Mouse (Mus musculus): ENCODE measurements around the gene Sumo2.
A peak's percentile ranks its signal among the peaks of the same experiment; 100 is the strongest.
"Not testable (repeated sequence)": the region's sequence is repeated elsewhere in the genome, so short reads cannot be mapped to it uniquely, and the experiment has no call there.

The Sumo2 gene

DNA sequence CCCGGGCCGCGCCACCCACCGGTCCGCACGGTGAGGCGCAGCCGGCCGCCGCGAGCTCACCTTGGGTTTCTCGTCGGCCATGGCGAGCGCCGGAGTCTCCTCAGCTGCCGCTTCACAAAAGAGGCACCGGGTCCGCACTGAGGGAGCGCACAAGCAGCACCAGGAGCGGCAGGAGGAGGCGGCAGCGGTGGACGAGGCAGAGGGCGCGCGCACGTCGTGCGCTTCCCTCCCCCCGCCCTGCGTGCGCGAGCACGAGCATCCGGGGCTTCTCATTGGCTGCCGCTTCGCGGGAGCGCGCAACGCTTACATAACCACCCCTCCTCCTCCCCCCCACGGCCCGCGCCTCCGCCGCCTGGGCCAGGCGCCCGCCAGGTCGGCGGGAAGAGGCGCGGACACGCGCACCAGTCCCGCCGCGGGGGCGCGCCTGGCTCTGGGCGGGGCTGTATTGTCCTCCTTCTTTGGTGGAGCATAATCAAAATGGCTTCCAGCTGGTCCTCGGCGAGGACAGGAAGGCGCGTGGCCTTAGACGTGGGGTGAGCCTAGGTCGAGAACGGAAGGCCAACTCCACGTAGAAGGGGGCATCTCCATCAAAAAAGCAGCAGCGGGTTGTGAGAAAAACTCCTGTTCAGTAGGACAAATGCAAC lies at the start of gene Sumo2:
Gene Sumo2, minus strand, starts transcription at position 239 of the 644 bp plus-strand sequence.
- DNase-seq (ENCODE audit: low read depth, low spot score) = peak; percentile 99

DNA sequence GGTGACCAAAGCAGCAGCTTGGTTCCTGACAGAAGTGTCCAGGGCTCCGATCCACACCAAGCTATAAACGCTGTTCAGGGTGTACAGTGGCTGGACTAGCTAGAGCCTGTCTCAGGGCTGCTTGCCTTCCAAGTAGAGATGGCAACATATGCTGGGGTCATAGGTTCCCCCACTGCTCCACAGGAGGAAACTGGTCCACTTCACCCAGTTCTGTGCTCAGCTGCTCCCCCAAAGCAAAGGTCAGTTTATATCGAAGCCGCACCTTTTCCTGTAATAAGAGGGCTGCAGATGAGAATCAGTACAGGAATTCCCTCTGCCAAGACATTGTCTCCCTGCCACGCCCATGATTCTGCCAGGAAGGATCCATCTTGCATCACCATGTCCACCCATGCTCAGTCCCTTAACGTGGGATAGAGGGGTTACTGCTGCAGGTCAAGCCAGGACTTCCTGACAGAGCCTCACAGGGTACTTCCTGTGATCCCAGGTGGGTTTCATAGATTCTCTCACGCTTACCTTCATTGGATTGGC lies 49.6 kb upstream of the Sumo2 start:
- no peak for DNase-seq (ENCODE audit: low read depth, low spot score)

DNA sequence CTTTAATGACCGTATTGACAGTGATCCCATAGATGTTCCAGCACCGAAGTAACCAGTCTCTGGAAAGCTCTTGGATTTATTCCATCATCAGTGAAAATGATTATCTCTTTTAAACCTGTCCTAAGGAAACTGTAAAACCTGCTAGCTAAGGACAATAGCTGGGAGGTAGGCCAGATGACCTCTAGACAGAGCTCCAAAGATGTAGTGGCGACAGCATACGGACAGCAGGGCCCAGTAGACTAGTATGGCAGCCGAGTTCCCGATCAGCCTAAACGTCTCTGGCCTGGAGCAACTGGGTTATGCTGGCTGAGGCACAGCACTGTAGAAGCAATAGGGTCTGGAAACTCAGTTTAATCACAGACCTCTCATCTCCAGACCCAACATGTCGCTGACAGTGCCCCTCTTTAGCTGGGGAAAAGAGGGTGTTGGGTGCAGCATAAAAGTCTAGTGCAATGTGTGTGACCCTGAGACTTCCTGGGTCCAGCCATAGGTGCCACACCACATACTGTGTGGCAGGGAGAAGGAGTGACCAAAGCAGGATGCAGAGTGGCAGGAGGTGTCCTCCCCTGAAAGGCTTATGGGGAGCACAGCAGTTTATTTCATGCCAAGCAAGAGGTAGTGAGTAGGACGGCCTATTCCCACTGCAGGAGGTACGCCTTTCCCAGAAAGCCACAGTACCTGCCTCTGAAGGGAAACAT lies 48.4 kb upstream of the Sumo2 start:
- no peak for DNase-seq (ENCODE audit: low read depth, low spot score)

DNA sequence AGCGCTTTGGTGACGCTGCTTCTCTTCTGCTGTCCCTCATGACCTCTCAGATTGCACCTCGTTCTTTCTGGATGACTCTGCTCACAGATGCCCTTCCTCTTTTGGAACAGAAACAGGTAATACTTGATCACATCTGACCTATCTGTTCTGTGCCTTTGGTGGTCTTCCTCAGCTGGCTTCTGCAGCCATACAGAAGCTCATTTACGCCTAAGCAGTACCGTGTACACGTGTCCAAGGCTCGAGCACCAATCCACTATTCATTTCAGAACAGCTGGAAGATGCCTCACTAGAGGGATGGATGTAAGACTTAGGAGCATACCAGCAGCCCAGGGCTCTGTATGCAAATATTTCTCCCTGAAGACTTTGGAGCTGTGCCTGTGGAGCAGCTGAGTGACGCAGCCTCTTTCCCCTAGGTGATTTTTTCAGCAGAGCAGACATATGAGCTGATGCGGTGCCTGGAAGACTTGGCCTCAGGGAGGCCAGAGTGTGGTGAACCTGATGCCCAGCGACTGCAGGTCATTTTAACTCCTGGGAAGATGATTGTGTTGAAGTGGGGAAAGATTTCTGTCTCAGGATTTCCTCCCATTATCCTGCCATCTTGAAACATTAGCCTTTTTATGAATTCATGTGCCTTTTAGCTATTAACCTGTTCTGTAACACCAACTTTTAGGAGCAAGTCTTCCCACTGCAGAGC lies 47.0 kb upstream of the Sumo2 start:
- DNase-seq (ENCODE audit: low read depth, low spot score) = no peak

DNA sequence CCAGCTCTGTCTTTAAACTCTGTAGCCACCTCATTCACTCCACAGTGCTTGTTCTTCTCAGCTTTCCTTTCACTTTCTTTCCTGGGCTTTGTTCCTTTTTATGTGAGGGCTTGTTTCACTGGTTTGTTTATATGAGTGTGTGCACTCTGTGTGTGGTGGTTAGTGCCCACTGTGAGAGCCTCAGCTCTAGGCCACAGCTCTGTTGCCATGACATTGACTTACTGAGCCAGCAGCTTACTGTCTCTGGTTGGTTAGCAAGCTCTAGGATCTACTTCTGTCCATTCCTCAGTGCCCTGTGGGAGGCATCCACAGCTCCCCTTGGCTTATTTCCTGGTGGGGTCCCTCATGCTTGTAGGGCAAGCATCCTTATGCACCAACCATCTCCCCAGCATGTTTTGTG lies 43.0 kb upstream of the Sumo2 start:
- DNase-seq (ENCODE audit: low read depth, low spot score) = no peak

DNA sequence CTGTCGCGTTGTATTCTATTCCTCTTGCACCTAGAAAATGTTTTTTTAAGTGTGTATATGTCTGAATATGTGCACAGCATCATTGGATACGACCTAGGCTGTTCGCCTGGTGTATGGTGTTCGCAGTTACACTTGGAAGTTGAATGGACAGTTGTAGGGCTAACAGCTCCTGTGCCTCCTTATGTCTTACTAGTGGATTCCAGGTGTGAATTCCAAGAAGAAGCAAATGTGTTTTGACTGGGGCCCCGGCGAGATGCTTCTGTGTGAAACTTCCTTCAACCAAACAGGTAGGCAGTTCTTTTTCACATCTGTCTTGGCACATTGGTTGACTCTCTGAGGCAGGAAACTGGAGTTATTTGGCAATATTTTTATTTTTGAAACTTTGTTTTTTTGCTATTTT lies 28.9 kb upstream of the Sumo2 start:
- no peak for DNase-seq (ENCODE audit: low read depth, low spot score)

DNA sequence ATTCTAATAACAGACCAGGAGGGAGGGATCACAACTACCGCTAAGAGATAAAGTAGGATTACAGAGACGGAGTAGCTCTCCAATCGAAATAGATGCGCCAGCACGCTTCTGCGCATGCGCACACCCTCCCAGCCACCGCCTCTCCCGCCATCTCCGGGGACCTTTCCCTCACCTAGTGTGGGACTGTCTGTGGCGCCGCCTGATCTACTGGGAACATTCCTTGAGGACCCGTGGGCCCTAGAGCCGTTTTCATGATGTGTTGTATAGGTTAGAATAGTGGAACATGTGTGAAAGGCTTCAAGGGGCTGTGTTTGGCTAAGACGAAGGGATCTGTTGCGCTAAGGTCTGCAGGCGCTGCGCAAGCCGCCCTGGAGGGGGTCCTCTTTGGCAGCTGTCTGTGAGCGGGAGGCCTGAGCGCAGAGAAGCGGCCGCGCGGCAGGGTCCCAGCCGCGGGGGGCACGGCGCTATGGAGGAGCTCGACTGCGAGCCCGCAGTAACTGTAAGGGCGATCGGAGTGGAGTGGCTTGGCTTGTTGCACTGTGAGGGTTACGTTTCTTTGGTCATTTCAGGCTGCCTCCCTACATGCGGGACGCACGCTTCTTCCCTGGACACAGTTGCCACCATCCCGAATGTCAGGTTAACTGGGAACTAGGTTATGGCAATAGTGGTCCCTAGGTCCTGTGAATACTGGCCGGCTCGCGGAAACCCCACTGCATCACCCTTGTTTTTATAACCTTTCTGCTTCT lies 28.2 kb upstream of the Sumo2 start, which contains the start of gene Nup85:
Gene Nup85, plus strand, starts transcription at position 371 of the 746 bp plus-strand sequence.
- DNase-seq (ENCODE audit: low read depth, low spot score) = peak; percentile 95

DNA sequence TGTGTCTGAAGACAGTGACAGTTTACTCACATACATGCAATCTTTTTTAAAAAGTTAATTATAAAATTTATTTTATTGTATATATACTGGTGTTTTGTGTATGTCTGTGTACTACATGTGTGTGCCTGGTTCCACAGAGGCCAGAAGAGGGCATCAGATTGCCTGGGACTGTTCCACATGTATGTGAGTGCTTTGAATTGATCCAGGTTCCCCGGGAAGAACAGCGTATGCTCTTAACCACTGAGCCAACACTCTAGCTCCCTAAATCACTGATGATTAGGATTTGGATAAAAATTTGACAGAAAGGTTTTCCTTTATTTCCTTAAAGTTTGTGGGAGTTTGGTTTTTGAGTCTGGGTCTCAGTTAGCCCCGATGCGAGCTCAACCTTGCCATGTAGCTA lies 27.3 kb upstream of the Sumo2 start:
- peak; percentile 26 for DNase-seq (ENCODE audit: low read depth, low spot score)

DNA sequence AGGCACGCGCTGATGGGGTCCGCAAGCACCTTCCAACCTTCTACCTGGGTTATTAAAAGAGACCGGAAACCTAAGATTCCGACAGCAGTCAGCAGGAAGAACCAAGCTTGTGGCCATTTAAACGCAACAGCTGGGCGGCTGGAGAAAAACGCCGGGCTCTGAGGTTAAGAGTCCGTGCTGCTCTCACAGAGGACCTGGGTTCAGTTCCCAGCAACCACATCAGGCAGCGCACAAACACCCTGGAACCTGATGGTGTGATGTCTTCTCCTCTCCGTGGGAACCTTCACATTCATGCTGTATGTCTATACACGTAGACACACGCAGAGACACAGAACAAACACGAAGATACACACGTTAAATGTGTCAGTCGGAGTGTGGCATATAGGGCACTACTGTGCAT lies 19.6 kb upstream of the Sumo2 start:
- DNase-seq (ENCODE audit: low read depth, low spot score) = no peak

DNA sequence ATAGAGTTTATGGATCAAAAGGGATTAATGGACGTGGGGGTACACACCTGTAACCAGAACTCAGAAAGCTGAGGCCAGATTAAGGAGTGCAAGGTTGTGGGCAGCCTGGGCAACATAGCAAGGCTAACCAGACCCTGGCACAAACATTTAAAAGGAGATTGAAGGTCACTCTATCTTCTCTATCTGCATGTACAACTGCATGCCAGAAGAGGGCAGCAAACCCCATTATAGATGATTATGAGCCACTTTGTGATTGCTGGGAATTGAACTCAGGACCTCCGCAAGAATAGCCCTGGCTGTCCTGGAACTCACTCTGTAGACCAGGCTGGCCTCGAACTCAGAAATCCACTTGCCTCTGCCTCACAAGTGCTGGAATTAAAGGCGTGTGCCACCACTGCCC lies 16.7 kb upstream of the Sumo2 start:
- DNase-seq (ENCODE audit: low read depth, low spot score) = no peak

DNA sequence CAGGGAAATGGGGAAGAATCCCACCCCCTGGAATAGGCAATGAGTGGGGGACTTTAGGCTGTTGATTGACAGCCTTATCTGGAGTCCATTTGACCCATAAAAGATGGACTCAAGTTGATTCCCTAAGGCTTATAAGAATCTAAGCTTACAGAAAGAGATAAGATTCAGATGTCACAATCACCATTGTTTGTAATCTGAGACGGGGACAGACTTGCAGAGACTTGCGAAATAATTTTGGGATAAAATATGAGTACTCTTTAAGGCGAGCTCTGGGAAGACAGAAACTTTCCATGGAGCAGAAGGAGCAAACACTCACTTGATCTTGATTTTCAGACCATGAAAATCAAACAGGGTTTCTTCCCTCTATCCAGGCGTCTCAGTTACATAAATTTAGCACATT lies 7.5 kb upstream of the Sumo2 start:
- DNase-seq (ENCODE audit: low read depth, low spot score) = no peak

DNA sequence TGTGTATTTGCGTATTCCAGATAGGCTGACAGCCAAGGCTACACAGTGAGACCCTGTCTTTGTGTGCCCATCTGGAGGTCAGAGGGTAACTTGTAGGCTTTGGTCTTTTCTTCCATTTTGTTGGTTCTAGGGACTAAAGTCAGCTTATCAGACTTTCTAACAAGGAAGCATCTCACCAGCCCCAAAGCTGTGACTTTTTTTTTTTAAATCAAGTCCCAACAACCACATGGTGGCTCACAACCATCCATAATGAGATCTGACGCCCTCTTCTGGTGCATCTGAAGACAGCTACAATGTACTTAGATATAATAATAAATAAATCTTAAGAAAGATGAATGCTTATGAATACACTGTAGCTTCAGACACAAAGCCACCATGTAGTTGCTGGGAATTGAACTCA lies 2.0 kb upstream of the Sumo2 start:
- no peak for DNase-seq (ENCODE audit: low read depth, low spot score)

DNA sequence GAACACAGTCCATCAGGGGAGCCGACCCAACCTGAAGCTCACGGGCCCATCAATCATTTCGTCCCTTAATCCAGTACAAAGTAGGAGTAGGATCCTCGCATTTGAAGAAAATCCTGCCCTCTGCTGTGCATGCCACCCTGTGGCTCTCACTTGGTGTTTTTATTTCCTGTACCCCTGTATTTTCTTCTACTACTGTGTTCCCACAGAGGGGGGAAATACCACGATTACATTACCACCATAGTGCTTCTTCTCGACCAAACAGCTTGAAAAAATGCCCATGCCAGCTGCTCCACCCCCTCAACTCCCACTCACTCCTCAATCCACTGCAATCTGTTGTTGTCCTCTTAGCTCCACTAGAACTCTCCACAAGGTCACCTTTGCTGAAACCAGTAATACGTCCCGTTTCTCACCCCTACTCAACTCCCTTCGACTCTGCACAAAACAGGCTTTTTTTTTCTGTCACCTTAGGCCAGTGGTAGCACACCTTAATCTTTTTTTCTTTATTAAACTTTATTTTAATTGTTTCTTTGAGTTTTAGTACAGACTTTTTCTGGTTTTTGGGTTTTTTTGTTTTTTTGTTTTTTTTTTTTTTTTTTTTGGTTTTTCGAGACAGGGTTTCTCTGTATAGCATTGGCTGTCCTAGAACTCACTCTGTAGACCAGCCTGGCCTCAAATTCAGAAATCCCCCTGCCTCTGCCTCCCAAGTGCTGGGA lies 936 bp upstream of the Sumo2 start:
- no peak for DNase-seq (ENCODE audit: low read depth, low spot score)

DNA sequence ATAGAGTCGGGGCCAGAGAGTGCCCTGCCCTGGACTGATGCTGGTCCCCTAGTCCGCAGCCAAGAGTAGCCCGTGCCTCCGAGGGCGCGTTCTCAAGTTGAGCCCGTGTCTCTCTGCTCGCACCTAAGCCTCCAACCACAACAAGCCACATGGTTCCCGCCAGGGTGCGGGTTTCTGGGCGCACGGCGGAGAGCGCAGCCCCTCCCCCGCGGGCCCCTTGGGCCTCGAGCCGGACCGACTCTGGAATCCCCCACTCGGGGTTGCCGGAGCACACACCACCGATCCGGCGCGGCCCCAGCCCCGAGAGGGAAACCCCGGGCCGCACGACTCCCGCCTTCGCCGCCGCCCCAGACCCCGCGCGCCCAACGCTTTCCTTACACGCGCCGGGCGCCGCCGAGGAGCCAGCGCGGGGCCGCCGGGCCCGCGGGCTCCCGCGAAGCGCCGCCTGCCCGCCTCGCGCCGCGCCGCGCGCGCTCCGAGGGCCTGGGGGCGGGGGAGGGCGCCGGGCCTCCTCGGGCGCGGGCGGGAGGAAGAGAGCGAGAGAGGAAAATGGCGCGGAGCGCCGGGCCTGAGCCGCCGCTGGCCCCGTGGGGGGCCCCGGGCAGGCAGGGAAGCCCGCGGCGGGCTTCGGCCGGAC lies 557 bp downstream of the Sumo2 start:
- DNase-seq (ENCODE audit: low read depth, low spot score) = peak; percentile 58

DNA sequence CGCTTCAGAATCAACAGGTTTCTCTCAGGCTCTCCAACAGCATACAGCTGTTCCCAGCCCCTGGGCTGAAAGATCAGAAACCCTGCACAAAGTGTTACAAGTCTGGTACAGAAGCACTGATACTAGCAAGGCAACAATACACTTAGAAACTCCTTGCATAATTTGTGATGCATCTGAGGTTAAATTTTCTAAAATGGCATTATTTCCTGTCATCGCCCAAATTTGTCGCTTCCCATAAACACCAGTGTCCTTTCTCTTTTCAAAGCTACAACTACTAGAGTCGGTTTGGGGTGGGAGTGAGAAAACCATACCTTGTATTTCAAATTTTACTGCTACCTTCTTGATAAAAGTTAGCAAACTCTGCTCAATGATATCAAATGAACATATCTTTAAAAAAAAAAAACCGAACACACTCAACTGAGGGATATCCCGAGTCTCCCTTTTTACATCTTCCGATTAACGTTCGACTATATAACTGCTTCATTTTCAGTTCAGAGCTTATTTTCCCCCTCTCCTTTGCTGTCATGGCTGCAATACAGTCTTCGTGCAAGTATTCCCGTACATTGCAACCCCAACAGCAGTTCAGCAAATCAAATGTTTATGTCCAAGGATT lies 1.2 kb downstream of the Sumo2 start:
- DNase-seq (ENCODE audit: low read depth, low spot score) = no peak

DNA sequence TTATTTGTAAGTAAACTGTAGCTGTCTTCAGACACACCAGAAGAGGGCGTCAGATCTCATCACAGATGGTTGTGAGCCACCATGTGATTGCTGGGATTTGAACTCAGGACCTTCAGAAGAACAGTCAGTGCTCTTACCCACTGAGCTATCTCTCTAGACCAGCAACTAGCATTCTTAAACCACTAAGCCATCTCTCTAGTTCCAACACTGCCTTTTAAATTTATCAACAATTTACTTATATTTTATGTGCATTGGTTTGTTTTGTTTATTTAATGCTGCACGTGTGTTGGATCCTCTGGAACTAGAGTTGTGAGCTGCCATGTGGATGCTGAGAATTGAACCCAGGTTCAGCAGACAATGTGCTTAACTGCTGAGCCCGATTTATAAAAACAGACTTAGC lies 9.6 kb downstream of the Sumo2 start:
- DNase-seq (ENCODE audit: low read depth, low spot score) = not testable (repeated sequence)

DNA sequence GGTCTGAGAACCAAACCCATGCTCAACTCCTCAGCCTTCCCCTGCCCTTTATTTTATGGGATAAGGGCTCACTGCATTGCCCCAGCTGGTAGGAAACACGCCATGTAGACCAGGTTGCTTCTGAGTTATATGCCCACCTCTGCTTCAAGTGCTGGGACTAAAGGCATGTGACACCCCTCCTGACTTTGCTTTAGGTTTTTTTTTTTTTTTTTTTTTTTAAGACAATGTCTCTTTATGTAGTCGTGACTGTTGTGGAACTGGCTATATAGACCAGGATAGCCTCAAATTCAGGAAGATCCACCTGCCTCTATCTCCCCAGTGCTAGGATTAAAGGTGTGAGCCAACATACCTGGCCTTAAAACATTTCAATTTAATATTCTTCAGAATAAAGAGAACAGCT lies 13.4 kb downstream of the Sumo2 start:
- DNase-seq (ENCODE audit: low read depth, low spot score) = no peak

DNA sequence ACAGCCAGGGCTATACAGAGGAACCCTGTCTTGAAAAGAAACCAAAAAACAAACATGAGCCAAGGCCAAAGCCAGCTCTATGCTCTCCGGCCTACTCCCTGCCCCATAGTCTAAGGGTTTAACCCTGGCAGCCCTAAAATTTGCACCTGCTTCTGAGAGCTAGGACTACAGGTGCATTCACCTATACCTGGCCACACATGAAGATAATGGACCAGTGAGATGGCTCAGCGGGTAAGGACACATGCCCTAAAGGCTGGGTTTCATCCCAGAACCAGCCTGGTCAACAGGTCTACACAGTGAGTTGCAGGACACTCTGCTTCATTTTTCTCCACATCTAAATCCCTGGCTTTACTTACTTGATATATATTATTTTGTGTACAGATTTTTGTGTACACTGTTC lies 13.8 kb downstream of the Sumo2 start:
- no peak for DNase-seq (ENCODE audit: low read depth, low spot score)

DNA sequence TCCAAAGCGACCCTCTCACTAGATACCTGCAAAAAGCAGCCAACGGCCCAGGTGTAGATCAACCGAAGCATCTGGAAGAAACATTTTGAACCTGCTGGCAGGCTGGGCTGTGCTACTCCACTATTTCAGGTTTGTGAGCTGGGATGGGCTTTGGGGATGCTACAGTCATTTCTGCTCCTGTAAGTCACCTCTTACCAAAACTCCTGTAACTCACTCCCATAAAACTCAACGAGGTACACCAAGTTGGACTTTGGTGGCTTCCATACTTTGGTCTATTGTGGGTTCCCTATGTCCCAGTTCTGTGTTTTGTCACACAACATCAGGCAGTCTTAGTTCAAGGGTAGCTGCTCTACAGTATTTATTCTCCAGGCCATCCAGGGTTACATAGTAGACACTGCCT lies 15.0 kb downstream of the Sumo2 start:
- no peak for DNase-seq (ENCODE audit: low read depth, low spot score)

DNA sequence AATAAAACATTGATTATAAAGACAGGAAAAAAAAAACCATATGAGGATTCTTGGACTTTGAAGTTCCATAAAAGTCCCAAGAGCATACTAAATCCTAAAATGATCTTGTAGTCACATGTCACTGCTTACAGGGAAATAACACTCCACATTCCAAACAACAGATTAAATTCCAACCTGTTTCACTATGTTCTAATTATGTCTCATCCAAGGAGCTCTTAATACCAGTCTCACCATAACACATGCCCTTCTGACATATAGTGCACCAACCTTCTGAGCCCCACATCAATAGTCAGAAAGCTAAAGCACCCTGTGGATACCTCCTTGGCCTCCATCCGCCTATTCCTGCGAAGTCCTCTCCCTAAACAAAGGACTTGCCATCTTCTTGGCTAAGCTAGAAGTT lies 15.9 kb downstream of the Sumo2 start:
- no peak for DNase-seq (ENCODE audit: low read depth, low spot score)
